Mouse (Mus musculus): ENCODE measurements around the gene Gimap9.

- TF ChIP-seq POLR2A (IDR thresholded peaks at IDR 0.05; ENCODE audit: control insufficient read depth, extremely low read depth, insufficient read depth, low read length, poor library complexity) (no peak), CTCF (IDR thresholded peaks at IDR 0.05; ENCODE audit: borderline replicate concordance, control insufficient read depth, extremely low read depth, insufficient read depth, low read length, poor library complexity) (no peak)
Measured at GRCm38 (mm10) chr6:48664750-48665149, 11.2 kb upstream of the Gimap9 start.

Measured in thymus, adult 2 months (tissue).